Mouse (Mus musculus) liver, embryonic 14.5 days (tissue): ENCODE measurements at regions not wholly inside any gene's neighbourhood (a gene's known extent, or its start where the extent isn't known, plus 50 kb on each side); places are given as distances from the start of the nearest gene placed in this dataset.

Source experiments
- ATAC-seq: fragments of 200-750 bp; cut with Nextera tagmentation; 2 replicates; pipeline ENCODE4 v1.8.0; 2017; ENCODE audit warnings: moderate number of reproducible peaks, mild to moderate bottlenecking, moderate library complexity; ENCODE audit not compliant: insufficient read depth
- DNase-seq, 3 experiments: peaks; one replicate each; pipeline ENCODE4 v3.0.0-alpha.2; 2012 to 2013; ENCODE audit warnings: low read depth in 3 of 3, low spot score in 3 of 3
- H3K27ac ChIP-seq: fragments of 300-500 bp; sonication (generic); 2 replicates; pipeline ENCODE4 v1.5.1; 2014; ENCODE audit warnings: moderate library complexity, mild to moderate bottlenecking, control low read depth, inconsistent platforms
- H3K27me3 ChIP-seq: fragments of 300-500 bp; sonication (generic); 2 replicates; pipeline ENCODE4 v1.6.1; 2014; ENCODE audit warnings: mild to moderate bottlenecking, low read length, moderate library complexity; ENCODE audit not compliant: control insufficient read depth, insufficient read depth
- H3K36me3 ChIP-seq: fragments of 300-500 bp; sonication (generic); replicated peaks from 2 replicates; pipeline ENCODE4 v1.6.1; 2014; ENCODE audit warnings: low read depth; ENCODE audit not compliant: control insufficient read depth, insufficient read depth
- H3K4me1 ChIP-seq, 2 experiments: fragments of 200-500 bp in 1 of 2; fragments of 300-500 bp in 1 of 2; sonication (generic) in 1 of 2; replicated peaks; 2 replicates each; pipeline ENCODE4 v1.6.1; 2012 to 2014; ENCODE audit warnings: antibody characterized with exemption in 1 of 2, inconsistent platforms in 1 of 2, low read length in 1 of 2; ENCODE audit not compliant: control insufficient read depth in 2 of 2, insufficient read depth in 2 of 2
- H3K4me2 ChIP-seq: fragments of 300-500 bp; sonication (generic); 2 replicates; pipeline ENCODE4 v1.6.1; 2014; ENCODE audit warnings: low read depth, mild to moderate bottlenecking, control low read depth, moderate library complexity
- H3K4me3 ChIP-seq, 2 experiments: fragments of 200-500 bp in 1 of 2; fragments of 300-500 bp in 1 of 2; sonication (generic) in 1 of 2; 2 replicates each; pipeline ENCODE4 v1.5.1; 2012 to 2014; ENCODE audit warnings: low read depth in 2 of 2, low read length in 2 of 2, mild to moderate bottlenecking in 2 of 2, control low read depth in 1 of 2, inconsistent platforms in 1 of 2, moderate library complexity in 1 of 2; ENCODE audit not compliant: insufficient read depth in 1 of 2
- H3K9ac ChIP-seq: fragments of 300-500 bp; sonication (generic); replicated peaks from 2 replicates; pipeline ENCODE4 v1.6.1; 2014; ENCODE audit warnings: mild to moderate bottlenecking, control low read depth, moderate library complexity
- H3K9me3 ChIP-seq: fragments of 300-500 bp; sonication (generic); 2 replicates; pipeline ENCODE4 v1.6.1; 2016; ENCODE audit warnings: low read length, mixed read lengths; ENCODE audit not compliant: control insufficient read depth
- CTCF ChIP-seq: IDR thresholded peaks from 2 replicates; pipeline ENCODE4 v1.5.1; 2016; ENCODE audit warnings: antibody characterized with exemption, low read depth, control low read depth
- EP300 ChIP-seq: IDR thresholded peaks from 2 replicates; pipeline ENCODE4 v1.6.1; 2016; ENCODE audit warnings: antibody characterized with exemption, low read depth
- WGBS: fragments of 180-500 bp; shearing (Covaris S2); extraction: QIAGEN DNeasy Blood & Tissue Kit; methylation state at CpG from one replicate; pipeline ENCODE4 v1.1.7; 2014; ENCODE audit not compliant: insufficient replicate concordance; 5-methylcytosine and 5-hydroxymethylcytosine counted together

DNA sequence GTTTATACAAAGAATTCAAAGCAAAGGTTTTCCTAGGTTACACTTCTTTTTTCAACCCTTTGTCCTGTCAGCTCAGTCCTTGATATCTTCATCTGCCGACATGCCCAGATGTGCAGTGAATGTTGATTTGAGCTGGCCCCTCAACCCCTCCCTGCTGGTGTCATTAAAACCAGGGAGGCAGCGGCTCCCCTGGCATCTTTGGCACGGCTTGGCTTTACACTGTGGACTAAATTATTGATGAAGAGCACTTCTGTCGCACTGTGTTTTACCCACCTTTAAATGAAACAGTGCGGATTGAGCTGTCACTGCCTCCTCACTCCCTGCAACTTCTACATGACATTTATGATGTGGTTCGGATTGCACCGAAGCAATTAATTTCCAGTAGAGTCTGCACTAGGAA, 387.4 kb upstream of the Vrk2 start:
- Histone ChIP-seq H3K27ac (no peak overlapping the region), H3K9ac (no peak overlapping the region), H3K27me3 (no peaks in the 10 kb centered on the region), H3K36me3 (no peaks in the 10 kb centered on the region), H3K4me3 (no peak overlapping the region), H3K9me3 (no peaks in the 10 kb centered on the region), H3K4me2 (no peak overlapping the region), H3K4me1 (no peaks in the 10 kb centered on the region)
- ATAC-seq, result no peak
- TF ChIP-seq EP300, result no peak
- no peak for TF ChIP-seq CTCF
- WGBS, result 62% methylated on average over 7 of the region's 7 CpGs
- no peak for DNase-seq

DNA sequence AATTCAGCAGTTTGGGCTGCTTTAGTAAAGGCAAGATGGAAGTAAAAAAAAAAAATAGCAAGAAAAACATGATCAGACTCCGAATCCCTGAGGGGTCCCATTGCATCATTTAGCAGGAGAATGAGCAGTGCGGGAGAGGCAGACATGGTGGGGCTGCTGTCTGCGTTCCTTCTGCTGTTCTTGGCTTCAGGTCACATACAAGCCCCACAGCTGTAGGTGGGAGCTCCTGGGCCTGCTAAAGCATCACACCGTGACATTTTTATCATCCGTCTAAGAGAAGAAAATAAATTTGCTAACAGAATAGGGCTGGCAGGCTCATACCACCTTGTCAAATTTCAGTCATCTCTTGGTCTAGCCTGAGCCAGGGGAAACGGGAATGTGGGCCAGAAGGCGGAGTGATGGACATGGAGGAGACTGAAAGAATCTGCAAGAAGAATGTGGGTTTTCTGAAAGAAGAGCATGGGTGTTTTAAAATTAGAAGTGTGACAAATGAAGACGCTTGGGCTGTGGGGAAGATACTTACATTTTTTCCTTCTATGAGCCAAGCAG, 378.8 kb upstream of the Vrk2 start:
- no peak for TF ChIP-seq CTCF
- TF ChIP-seq EP300, result no peak
- Histone ChIP-seq H3K4me3 (no peak overlapping the region), H3K9me3 (no peaks in the 10 kb centered on the region), H3K4me1 (no peaks in the 10 kb centered on the region), H3K9ac (no peak overlapping the region), H3K36me3 (no peaks in the 10 kb centered on the region), H3K27me3 (no peaks in the 10 kb centered on the region), H3K27ac (no peak overlapping the region), H3K4me2 (no peak overlapping the region)
- ATAC-seq (no peak), DNase-seq (no peak)
- WGBS, result 67% methylated on average over 8 of the region's 8 CpGs

- TF ChIP-seq CTCF (no peak), EP300 (no peak)
- H3K4me3 ChIP-seq, result no peak overlapping the region
- 58% methylated on average over 2 of the region's 2 CpGs for WGBS
- H3K27ac ChIP-seq, result no peak overlapping the region
- no peaks in the 10 kb centered on the region for H3K27me3 ChIP-seq
- no peak overlapping the region for H3K9ac ChIP-seq
- DNase-seq (no peak), ATAC-seq (no peak)
- no peaks in the 10 kb centered on the region for H3K9me3 ChIP-seq
- H3K4me2 ChIP-seq, result no peak overlapping the region
- H3K36me3 ChIP-seq, result no peaks in the 10 kb centered on the region
- H3K4me1 ChIP-seq, result no peaks in the 10 kb centered on the region
Measured at GRCm38 (mm10) chr11:26971161-26971560, 377.4 kb upstream of the Vrk2 start.

- H3K9me3 ChIP-seq, result no peaks in the 10 kb centered on the region
- H3K27ac ChIP-seq, result no peak overlapping the region
- no peak overlapping the region for H3K4me2 ChIP-seq
- TF ChIP-seq EP300 (no peak), CTCF (no peak)
- no peaks in the 10 kb centered on the region for H3K27me3 ChIP-seq
- no peaks in the 10 kb centered on the region for H3K36me3 ChIP-seq
- ATAC-seq (no peak), DNase-seq (no peak)
- WGBS, result 61% methylated on average over 4 of the region's 4 CpGs
- H3K9ac ChIP-seq, result no peak overlapping the region
- no peaks in the 10 kb centered on the region for H3K4me1 ChIP-seq
- no peak overlapping the region for H3K4me3 ChIP-seq
Measured at GRCm38 (mm10) chr11:26967427-26967826, 373.6 kb upstream of the Vrk2 start.

DNA sequence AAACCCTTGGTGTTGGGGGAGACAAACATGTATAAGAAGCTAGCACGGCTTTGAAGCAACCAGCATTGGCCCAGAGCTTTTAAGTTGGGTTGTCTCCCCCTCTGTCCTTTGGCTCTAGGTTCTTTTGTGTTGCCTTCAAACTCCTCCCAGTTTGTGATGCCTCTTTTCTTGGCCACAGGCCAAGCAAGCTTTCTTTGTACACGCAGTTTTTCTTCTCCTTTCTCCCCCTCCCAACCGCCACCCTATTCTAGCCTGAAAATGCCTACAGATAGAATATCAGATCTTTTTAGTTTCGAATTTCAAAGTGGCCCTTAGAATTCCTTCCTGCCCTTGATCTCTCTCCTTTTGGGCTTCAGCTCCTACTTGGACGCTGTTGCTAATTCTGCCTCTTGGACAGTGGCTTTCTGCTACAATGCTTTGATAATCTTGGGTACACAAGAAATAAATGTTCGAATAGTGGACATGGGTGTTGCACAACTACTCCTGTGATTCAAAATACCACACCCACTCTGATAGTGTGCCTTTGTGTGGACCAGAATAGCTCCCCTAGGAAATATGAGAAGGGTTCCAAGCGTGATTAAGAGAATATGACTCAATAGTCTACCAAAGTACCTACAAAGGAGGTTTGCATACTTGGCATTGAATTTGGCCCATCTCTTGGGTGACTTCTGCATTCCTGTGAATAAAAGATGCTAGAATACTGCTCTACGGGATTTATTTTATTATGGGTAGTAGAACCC, 369.3 kb upstream of the Vrk2 start:
- no peaks in the 10 kb centered on the region for H3K27me3 ChIP-seq
- H3K9ac ChIP-seq, result no peak overlapping the region
- no peak overlapping the region for H3K4me2 ChIP-seq
- no peak for ATAC-seq
- H3K4me3 ChIP-seq, result no peak overlapping the region
- no peak overlapping the region for H3K27ac ChIP-seq
- no peaks in the 10 kb centered on the region for H3K4me1 ChIP-seq
- no peaks in the 10 kb centered on the region for H3K36me3 ChIP-seq
- no peak for DNase-seq
- no peaks in the 10 kb centered on the region for H3K9me3 ChIP-seq
- TF ChIP-seq CTCF, result no peak
- no peak for TF ChIP-seq EP300
- WGBS, result 41% methylated on average over 8 of the region's 8 CpGs
